Mouse (Mus musculus): ENCODE measurements around the gene Caps2. TPM values are rescaled to one million over a fixed set of nuclear protein-coding genes. Genes with fewer than 3 reads are reported as not detected.
"Not testable (repeated sequence)": the region's sequence is repeated elsewhere in the genome, so short reads cannot be mapped to it uniquely, and the experiment has no call there.

Caps2 gene
- polyA plus RNA-seq, 1 experiment = 0.18 TPM

GRCm38 (mm10) chr10:112159882-112160560, 3.4 kb upstream of the Caps2 start, which contains the start of gene Glipr1l3:
TSS of gene Glipr1l3 (minus strand) at chr10:112160327.
- not testable (repeated sequence) for H3K27me3 ChIP-seq (ENCODE audit: control insufficient read depth, insufficient read depth, low read length); H3K27ac ChIP-seq (ENCODE audit: insufficient read depth, low read length); H3K4me1 ChIP-seq (ENCODE audit: control insufficient read depth, insufficient read depth, low read length)
- WGBS = 4% methylated on average over 15 of the region's 15 CpGs
- peak; percentile 65 for TF ChIP-seq CTCF (IDR thresholded peaks at IDR 0.05; ENCODE audit: borderline replicate concordance, insufficient read depth, low read depth, low read length)
- DNase-seq = peak; percentile 66 to 71
- H3K4me3 ChIP-seq (replicated peaks; ENCODE audit: insufficient read depth, low read depth, low read length) = peak within 1 kb of the TSS; percentile 7

GRCm38 (mm10) chr10:112177027-112177426, 13.6 kb downstream of the Caps2 start:
- not testable (repeated sequence) for H3K27ac ChIP-seq (ENCODE audit: insufficient read depth, low read length); H3K27me3 ChIP-seq (ENCODE audit: control insufficient read depth, insufficient read depth, low read length); H3K4me3 ChIP-seq (replicated peaks; ENCODE audit: insufficient read depth, low read depth, low read length); DNase-seq; H3K4me1 ChIP-seq (ENCODE audit: control insufficient read depth, insufficient read depth, low read length)
- 17% methylated on average over 13 of the region's 13 CpGs for WGBS

- not testable (repeated sequence) for DNase-seq; H3K4me1 ChIP-seq (ENCODE audit: control insufficient read depth, insufficient read depth, low read length); H3K27ac ChIP-seq (ENCODE audit: insufficient read depth, low read length); H3K27me3 ChIP-seq (ENCODE audit: control insufficient read depth, insufficient read depth, low read length); H3K4me3 ChIP-seq (replicated peaks; ENCODE audit: insufficient read depth, low read depth, low read length)
- 75% methylated on average over 2 of the region's 2 CpGs for WGBS
Observed at GRCm38 (mm10) chr10:112193919-112194318, 30.5 kb downstream of the Caps2 start.

GRCm38 (mm10) chr10:112203463-112203862, 40.0 kb downstream of the Caps2 start:
- TF ChIP-seq POLR2A (IDR thresholded peaks at IDR 0.05; ENCODE audit: borderline replicate concordance, insufficient read depth, low read length) (no peak), CTCF (IDR thresholded peaks at IDR 0.05; ENCODE audit: borderline replicate concordance, insufficient read depth, low read depth, low read length) (0 out of 2 replicates have a peak, but pooled peaks have one; percentile 8)
- WGBS = 37% methylated on average over 2 of the region's 2 CpGs

GRCm38 (mm10) chr10:112227073-112227472, 63.7 kb downstream of the Caps2 start:
- no peaks in the 10 kb centered on the region for H3K4me1 ChIP-seq (ENCODE audit: control insufficient read depth, insufficient read depth, low read length)
- no peak for DNase-seq
- 58% methylated on average over 1 of the region's 1 CpGs for WGBS
- H3K4me3 ChIP-seq (replicated peaks; ENCODE audit: insufficient read depth, low read depth, low read length) = no peak overlapping the region
- TF ChIP-seq CTCF (IDR thresholded peaks at IDR 0.05; ENCODE audit: borderline replicate concordance, insufficient read depth, low read depth, low read length) = no peak
- no peak for TF ChIP-seq POLR2A (IDR thresholded peaks at IDR 0.05; ENCODE audit: borderline replicate concordance, insufficient read depth, low read length)
- H3K27me3 ChIP-seq (ENCODE audit: control insufficient read depth, insufficient read depth, low read length) = no peaks in the 10 kb centered on the region
- no peak overlapping the region for H3K27ac ChIP-seq (ENCODE audit: insufficient read depth, low read length)

More at GRCm38 (mm10) chr10:112203463-112203862, 40.0 kb downstream of the Caps2 start:
- Histone ChIP-seq H3K27me3 (ENCODE audit: control insufficient read depth, insufficient read depth, low read length) (no peaks in the 10 kb centered on the region), H3K4me3 (replicated peaks; ENCODE audit: insufficient read depth, low read depth, low read length) (no peak overlapping the region), H3K27ac (ENCODE audit: insufficient read depth, low read length) (no peak overlapping the region), H3K4me1 (ENCODE audit: control insufficient read depth, insufficient read depth, low read length) (no peaks in the 10 kb centered on the region)
- no peak for DNase-seq

GRCm38 (mm10) chr10:112229091-112229843, 65.8 kb downstream of the Caps2 start:
- not testable (repeated sequence) for H3K4me3 ChIP-seq (replicated peaks; ENCODE audit: insufficient read depth, low read depth, low read length); H3K27ac ChIP-seq (ENCODE audit: insufficient read depth, low read length); H3K4me1 ChIP-seq (ENCODE audit: control insufficient read depth, insufficient read depth, low read length); H3K27me3 ChIP-seq (ENCODE audit: control insufficient read depth, insufficient read depth, low read length); DNase-seq
- 51% methylated on average over 6 of the region's 6 CpGs for WGBS

GRCm38 (mm10) chr10:112232733-112233132, 69.3 kb downstream of the Caps2 start:
- DNase-seq = not testable (repeated sequence)
- WGBS = 21% methylated on average over 1 of the region's 1 CpGs

GRCm38 (mm10) chr10:112235396-112235940, 72.0 kb downstream of the Caps2 start:
- DNase-seq; H3K27ac ChIP-seq (ENCODE audit: insufficient read depth, low read length); H3K27me3 ChIP-seq (ENCODE audit: control insufficient read depth, insufficient read depth, low read length); H3K4me1 ChIP-seq (ENCODE audit: control insufficient read depth, insufficient read depth, low read length); H3K4me3 ChIP-seq (replicated peaks; ENCODE audit: insufficient read depth, low read depth, low read length): not testable (repeated sequence)
- WGBS = 77% methylated on average over 5 of the region's 5 CpGs

More at GRCm38 (mm10) chr10:112232733-112233132, 69.3 kb downstream of the Caps2 start:
- not testable (repeated sequence) for H3K27ac ChIP-seq (ENCODE audit: insufficient read depth, low read length); H3K27me3 ChIP-seq (ENCODE audit: control insufficient read depth, insufficient read depth, low read length); H3K4me3 ChIP-seq (replicated peaks; ENCODE audit: insufficient read depth, low read depth, low read length); H3K4me1 ChIP-seq (ENCODE audit: control insufficient read depth, insufficient read depth, low read length)
